Mouse (Mus musculus) CH12.LX (cell line): ENCODE measurements around the gene Cnot6. TPM values are rescaled to one million over a fixed set of nuclear protein-coding genes. Genes with fewer than 3 reads are reported as not detected.

Source experiments
- DNase-seq: peaks from one replicate; pipeline ENCODE4 v3.0.0-alpha.2; 2013; ENCODE audit errors: extremely low read depth
- H3K27ac ChIP-seq: 2 replicates; pipeline ENCODE4 v1.5.1; 2012; ENCODE audit warnings: low read depth, mild to moderate bottlenecking, control low read depth, moderate library complexity; ENCODE audit not compliant: insufficient read depth
- H3K27me3 ChIP-seq: replicated peaks from 2 replicates; pipeline ENCODE3; 2012; ENCODE audit warnings: inconsistent platforms
- H3K36me3 ChIP-seq, 2 experiments: replicated peaks in 1 of 2; 2 replicates each; pipeline versions ENCODE3 to v1.6.1; 2012; ENCODE audit warnings: inconsistent platforms in 1 of 2, low read length in 1 of 2, mild to moderate bottlenecking in 1 of 2, mixed read lengths in 1 of 2, moderate library complexity in 1 of 2; ENCODE audit not compliant: control insufficient read depth in 1 of 2, insufficient read depth in 1 of 2
- H3K4me1 ChIP-seq, 2 experiments: 2 replicates each; pipeline ENCODE4 v1.6.1; 2012; ENCODE audit warnings: inconsistent platforms in 1 of 2, moderate library complexity in 1 of 2; ENCODE audit not compliant: insufficient read depth in 2 of 2, control insufficient read depth in 1 of 2
- H3K4me2 ChIP-seq: 2 replicates; pipeline ENCODE4 v1.6.1; 2012; ENCODE audit warnings: low read depth, mild to moderate bottlenecking, control low read depth; ENCODE audit not compliant: poor library complexity, insufficient read depth, severe bottlenecking
- H3K4me3 ChIP-seq, 3 experiments: fragments of 150-350 bp in 1 of 3; sonication (generic) in 1 of 3; replicated peaks in 1 of 3; 2 replicates each; pipeline versions ENCODE3 to v1.5.1; 2011 to 2012; ENCODE audit warnings: low read depth in 2 of 3, low read length in 2 of 3, mild to moderate bottlenecking in 2 of 3, moderate library complexity in 2 of 3, control low read depth in 1 of 3, improper control_type of control experiment in 1 of 3, inconsistent platforms in 1 of 3, mixed read lengths in 1 of 3; ENCODE audit not compliant: poor library complexity in 1 of 3
- H3K79me2 ChIP-seq: replicated peaks from 2 replicates; pipeline ENCODE4 v1.6.1; 2012; ENCODE audit warnings: mild to moderate bottlenecking, moderate library complexity; ENCODE audit not compliant: control insufficient read depth, poor library complexity, insufficient read depth, severe bottlenecking; ENCODE audit errors: extremely low read depth
- H3K9ac ChIP-seq: 2 replicates; pipeline ENCODE4 v1.6.1; 2012; ENCODE audit warnings: low read depth, mild to moderate bottlenecking, control low read depth, moderate library complexity; ENCODE audit not compliant: insufficient read depth
- H3K9me3 ChIP-seq: replicated peaks from 2 replicates; pipeline ENCODE3; 2012; ENCODE audit warnings: low read length, inconsistent platforms, mixed read lengths
- BHLHE40 ChIP-seq: IDR thresholded peaks from 2 replicates; pipeline ENCODE4 v1.6.1; 2011; ENCODE audit warnings: mild to moderate bottlenecking, low read depth, low read length, improper control_type of control experiment
- CHD1 ChIP-seq: IDR thresholded peaks from 2 replicates; pipeline ENCODE4 v1.6.1; 2012; ENCODE audit warnings: low read depth, low read length, improper control_type of control experiment, inconsistent platforms
- CHD2 ChIP-seq: IDR thresholded peaks from 2 replicates; pipeline ENCODE4 v1.6.1; 2011; ENCODE audit warnings: low read length, improper control_type of control experiment
- CTCF ChIP-seq, 2 experiments: IDR thresholded peaks in 1 of 2; conservative IDR thresholded peaks in 1 of 2; 2 replicates each; pipeline ENCODE4 v1.5.1; 2011 to 2012; ENCODE audit warnings: low read depth in 2 of 2, low read length in 2 of 2, improper control_type of control experiment in 1 of 2, inconsistent platforms in 1 of 2, mild to moderate bottlenecking in 1 of 2, moderate library complexity in 1 of 2
- E2F4 ChIP-seq: IDR thresholded peaks from 2 replicates; pipeline ENCODE4 v1.6.1; 2011; ENCODE audit warnings: low read depth, low read length, improper control_type of control experiment; ENCODE audit not compliant: insufficient replicate concordance
- ELF1 ChIP-seq: IDR thresholded peaks from 2 replicates; pipeline ENCODE4 v1.6.1; 2014; ENCODE audit warnings: low read depth, mild to moderate bottlenecking, inconsistent platforms, low read length, improper control_type of control experiment
- EP300 ChIP-seq: IDR thresholded peaks from 2 replicates; pipeline ENCODE4 v1.6.1; 2011; ENCODE audit warnings: low read length, improper control_type of control experiment
- ETS1 ChIP-seq: conservative IDR thresholded peaks from 2 replicates; pipeline ENCODE4 v1.6.1; 2012; ENCODE audit warnings: low read depth, mild to moderate bottlenecking, inconsistent platforms, low read length, improper control_type of control experiment, moderate library complexity
- GABPA ChIP-seq: IDR thresholded peaks from 2 replicates; pipeline ENCODE4 v1.6.1; 2012; ENCODE audit warnings: low read depth, low read length, improper control_type of control experiment, inconsistent platforms; ENCODE audit not compliant: insufficient replicate concordance
- HCFC1 ChIP-seq: IDR thresholded peaks from 2 replicates; pipeline ENCODE4 v1.6.1; 2012; ENCODE audit warnings: low read depth, mild to moderate bottlenecking, inconsistent platforms, low read length, improper control_type of control experiment
- IRF4 ChIP-seq: IDR thresholded peaks from 2 replicates; pipeline ENCODE4 v1.6.1; 2014; ENCODE audit warnings: low read depth, mild to moderate bottlenecking, inconsistent platforms, low read length, improper control_type of control experiment
- JUN ChIP-seq: IDR thresholded peaks from 2 replicates; pipeline ENCODE4 v1.6.1; 2011; ENCODE audit warnings: low read depth, mild to moderate bottlenecking, low read length, improper control_type of control experiment, moderate library complexity; ENCODE audit not compliant: insufficient read depth
- JUND ChIP-seq: conservative IDR thresholded peaks from 2 replicates; pipeline ENCODE4 v1.6.1; 2011; ENCODE audit warnings: low read depth, low read length, improper control_type of control experiment
- KAT2A ChIP-seq: IDR thresholded peaks from 2 replicates; pipeline ENCODE4 v1.6.1; 2012; ENCODE audit warnings: low read length, improper control_type of control experiment, inconsistent platforms; ENCODE audit not compliant: insufficient replicate concordance
- MAFK ChIP-seq: IDR thresholded peaks from 2 replicates; pipeline ENCODE4 v1.6.1; 2011; ENCODE audit warnings: low read length, improper control_type of control experiment; ENCODE audit not compliant: insufficient replicate concordance
- MAX ChIP-seq: IDR thresholded peaks from 2 replicates; pipeline ENCODE4 v1.6.1; 2011; ENCODE audit warnings: low read length, improper control_type of control experiment
- MAZ ChIP-seq: IDR thresholded peaks from 2 replicates; pipeline ENCODE4 v1.6.1; 2012; ENCODE audit warnings: low read depth, mild to moderate bottlenecking, inconsistent platforms, low read length, improper control_type of control experiment, moderate library complexity
- MEF2A ChIP-seq: IDR thresholded peaks from 2 replicates; pipeline ENCODE4 v1.6.1; 2014; ENCODE audit warnings: low read depth, mild to moderate bottlenecking, inconsistent platforms, low read length, improper control_type of control experiment, borderline replicate concordance
- MXI1 ChIP-seq: IDR thresholded peaks from 2 replicates; pipeline ENCODE4 v1.6.1; 2011; ENCODE audit warnings: mild to moderate bottlenecking, low read depth, low read length, improper control_type of control experiment
- MYC ChIP-seq: IDR thresholded peaks from 2 replicates; pipeline ENCODE4 v1.6.1; 2011; ENCODE audit warnings: low read depth, mild to moderate bottlenecking, improper control_type of control experiment, low read length
- NELFE ChIP-seq: IDR thresholded peaks from 2 replicates; pipeline ENCODE4 v1.6.1; 2011; ENCODE audit warnings: low read depth, low read length, improper control_type of control experiment
- NRF1 ChIP-seq: IDR thresholded peaks from 2 replicates; pipeline ENCODE4 v1.6.1; 2014; ENCODE audit warnings: low read depth, mild to moderate bottlenecking, inconsistent platforms, low read length, improper control_type of control experiment, moderate library complexity
- PAX5 ChIP-seq: IDR thresholded peaks from 2 replicates; pipeline ENCODE4 v1.6.1; 2012; ENCODE audit warnings: low read length, inconsistent platforms, mixed read lengths
- POLR2A ChIP-seq: IDR thresholded peaks from 2 replicates; pipeline ENCODE4 v1.6.1; 2011; ENCODE audit warnings: low read depth, mild to moderate bottlenecking, improper control_type of control experiment, low read length
- POLR2AphosphoS2 ChIP-seq: IDR thresholded peaks from 2 replicates; pipeline ENCODE4 v1.6.1; 2011; ENCODE audit warnings: low read depth, low read length, improper control_type of control experiment
- RAD21 ChIP-seq: IDR thresholded peaks from 2 replicates; pipeline ENCODE4 v1.6.1; 2011; ENCODE audit warnings: low read depth, mild to moderate bottlenecking, low read length, improper control_type of control experiment, moderate library complexity
- RCOR1 ChIP-seq: conservative IDR thresholded peaks from 2 replicates; pipeline ENCODE4 v1.6.1; 2012; ENCODE audit warnings: low read depth, mild to moderate bottlenecking, inconsistent platforms, low read length, improper control_type of control experiment
- SIN3A ChIP-seq: IDR thresholded peaks from 2 replicates; pipeline ENCODE4 v1.6.1; 2012; ENCODE audit warnings: low read length, improper control_type of control experiment, inconsistent platforms
- SMC3 ChIP-seq: IDR thresholded peaks from 2 replicates; pipeline ENCODE4 v1.6.1; 2011; ENCODE audit warnings: low read depth, low read length, improper control_type of control experiment
- TBP ChIP-seq: conservative IDR thresholded peaks from 2 replicates; pipeline ENCODE4 v1.6.1; 2011; ENCODE audit warnings: low read depth, low read length, improper control_type of control experiment
- TCF12 ChIP-seq: IDR thresholded peaks from 2 replicates; pipeline ENCODE4 v1.6.1; 2014; ENCODE audit warnings: low read depth, mild to moderate bottlenecking, inconsistent platforms, low read length, improper control_type of control experiment
- UBTF ChIP-seq: IDR thresholded peaks from 2 replicates; pipeline ENCODE4 v1.6.1; 2012; ENCODE audit warnings: low read depth, mild to moderate bottlenecking, inconsistent platforms, low read length, improper control_type of control experiment, moderate library complexity
- USF1 ChIP-seq: IDR thresholded peaks from 2 replicates; pipeline ENCODE4 v1.6.1; 2014; ENCODE audit warnings: low read depth, mild to moderate bottlenecking, inconsistent platforms, low read length, improper control_type of control experiment
- USF2 ChIP-seq: conservative IDR thresholded peaks from 2 replicates; pipeline ENCODE4 v1.6.1; 2011; ENCODE audit warnings: low read depth, low read length, improper control_type of control experiment
- ZC3H11A ChIP-seq: IDR thresholded peaks from 2 replicates; pipeline ENCODE4 v1.6.1; 2012; ENCODE audit warnings: low read depth, mild to moderate bottlenecking, inconsistent platforms, low read length, improper control_type of control experiment
- ZKSCAN1 ChIP-seq: IDR thresholded peaks from 2 replicates; pipeline ENCODE4 v1.6.1; 2012; ENCODE audit warnings: low read depth, inconsistent platforms, low read length, improper control_type of control experiment, borderline replicate concordance
- ZMIZ1 ChIP-seq: IDR thresholded peaks from 2 replicates; pipeline ENCODE4 v1.6.1; 2012; ENCODE audit warnings: low read depth, mild to moderate bottlenecking, inconsistent platforms, low read length, improper control_type of control experiment
- ZNF384 ChIP-seq: IDR thresholded peaks from 2 replicates; pipeline ENCODE4 v1.6.1; 2012; ENCODE audit warnings: low read depth, low read length, improper control_type of control experiment, inconsistent platforms
- dilution Hi-C: fragments of 300-500 bp; cut with MboI; formaldehyde crosslinking; loops from 2 replicates; pipeline ENCODE4 v1.14.3; 2020; ENCODE audit warnings: low sequenced_read_pairs; ENCODE audit not compliant: extremely low pct_unique_long_range_greater_than_20kb, extremely low pct_ligation_motif_present
- in situ Hi-C: fragments of 300-500 bp; cut with MboI; formaldehyde crosslinking; loops from 3 replicates; pipeline ENCODE4 v1.14.3; 2019; ENCODE audit warnings: low sequenced_read_pairs, low pct_ligation_motif_present, low pct_unique_long_range_greater_than_20kb, mixed read lengths
- polyA plus RNA-seq: library from polyadenylated mRNA; unstranded; fragments of >175 nt; gene quantifications from 2 replicates; pipeline ENCODE4 v1.2.1, GENCODE M21; 2012; ENCODE audit warnings: low read depth; ENCODE audit not compliant: insufficient read length
- total RNA-seq, 2 experiments: library from RNA; depleted of rRNA; stranded (reverse); fragments of 300-350 nt in 1 of 2; fragments of >200 nt in 1 of 2; gene quantifications; 2 replicates each; pipeline ENCODE4 v1.2.3; 2012 to 2014

Cnot6 gene
- total and polyA plus RNA-seq, 3 experiments = 32.4 to 90.8 (median 85.0) TPM

- Histone ChIP-seq H3K4me2 (0 out of 2 replicates have a peak overlapping the region, but pooled peaks have one; percentile 7), H3K79me2 (peaks cover 80% of the 10 kb centered on the region), H3K4me1 (peaks cover 12 to 82% of the 10 kb centered on the region in 2 experiments), H3K9ac (no peak overlapping the region), H3K27ac (no peak overlapping the region), H3K27me3 (no peaks in the 10 kb centered on the region), H3K4me3 (no peak overlapping the region), H3K36me3 (peaks cover 33 to 72% of the 10 kb centered on the region in 2 experiments), H3K9me3 (no peaks in the 10 kb centered on the region)
- TF ChIP-seq JUND = no peak
- no peak for TF ChIP-seq NELFE
- TF ChIP-seq E2F4 = no peak
- TF ChIP-seq PAX5 = no peak
- no peak for TF ChIP-seq USF1
- peak; percentile 96 for TF ChIP-seq BHLHE40
- peak; percentile 71; the same call in 1 of the 2 replicates for TF ChIP-seq MAFK
- peak; percentile 82; the same call in 1 of the 2 replicates for TF ChIP-seq RCOR1
- peak; percentile 97 for TF ChIP-seq MAX
- TF ChIP-seq RAD21 = no peak
- TF ChIP-seq ZMIZ1 = no peak
- no peak for TF ChIP-seq CHD1
- no peak for TF ChIP-seq NRF1
- peak; percentile 89 for TF ChIP-seq SIN3A
- TF ChIP-seq MYC = peak; percentile 99
- TF ChIP-seq ELF1 = peak; percentile 31; the same call in 1 of the 2 replicates
- TF ChIP-seq ZKSCAN1 = no peak
- TF ChIP-seq JUN = peak; percentile 34; the same call in 1 of the 2 replicates
- TF ChIP-seq MXI1 = peak; percentile 91
- peak; percentile 80 for TF ChIP-seq ZNF384
- no peak for TF ChIP-seq HCFC1
- peak; percentile 98 for TF ChIP-seq EP300
- no peak for TF ChIP-seq SMC3
- no peak for TF ChIP-seq ZC3H11A
- TF ChIP-seq GABPA = no peak
- TF ChIP-seq TBP = no peak
- TF ChIP-seq MEF2A = peak; percentile 84
- TF ChIP-seq USF2 = no peak
- no peak for TF ChIP-seq CTCF (conservative IDR thresholded peaks at IDR 0.05 in 1 of 2, IDR thresholded peaks at IDR 0.05 in 1 of 2; ENCODE audit: low read depth in 2 of 2, low read length in 2 of 2)
- TF ChIP-seq CHD2 = peak; percentile 59; the same call in 1 of the 2 replicates
- 0 out of 2 replicates have a peak, but pooled peaks have one; percentile 6 for TF ChIP-seq POLR2A
- TF ChIP-seq KAT2A = no peak
- peak; percentile 57; the same call in 1 of the 2 replicates for TF ChIP-seq MAZ
- peak; percentile 98 for TF ChIP-seq IRF4
- TF ChIP-seq UBTF = no peak
- peak; percentile 77 for TF ChIP-seq ETS1
- TF ChIP-seq TCF12 = peak; percentile 93
- TF ChIP-seq POLR2AphosphoS2 = no peak
- in situ Hi-C loops = no loop called here
- DNase-seq = peak; percentile 75
- dilution Hi-C loops = no loop called here
Observed at GRCm38 (mm10) chr11:49696472-49696871, 16.1 kb downstream of the Cnot6 start.
